In the genomic region with DNA sequence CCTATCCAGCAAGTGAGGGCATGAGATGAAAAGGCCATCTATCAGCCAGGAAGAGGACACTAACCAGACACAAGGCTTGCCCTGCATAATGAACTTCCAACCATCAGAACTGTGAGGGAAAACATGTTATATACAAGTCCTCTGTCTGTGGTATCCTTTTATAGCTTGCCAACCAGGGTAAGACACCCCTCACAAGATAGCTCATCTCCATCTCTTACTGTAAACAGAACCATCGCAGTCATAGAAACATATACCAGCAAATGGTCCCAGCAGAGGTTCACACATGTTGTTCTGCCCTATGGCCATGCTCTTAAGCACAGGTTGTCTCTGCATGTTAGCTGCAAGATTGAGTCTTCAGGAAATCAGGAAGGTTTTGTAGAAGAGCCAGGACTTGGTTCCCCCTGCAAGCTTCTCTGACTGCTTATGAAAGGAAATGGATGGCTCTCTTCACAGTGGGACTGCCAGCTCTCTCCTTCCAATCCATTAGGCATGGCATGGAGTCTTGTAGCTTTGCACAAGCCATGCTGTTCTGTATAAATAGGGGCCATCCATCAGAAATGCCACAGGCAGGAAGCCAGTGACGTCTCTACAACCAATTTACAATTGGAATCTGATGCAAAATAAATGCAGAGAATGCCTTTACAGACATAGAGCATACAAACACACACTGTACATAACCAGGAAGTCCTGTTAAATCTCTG, we compare ENCODE assay signal across 19 mouse cellular contexts.
DNase-seq lines count a peak whose midpoint lies in the region; TF ChIP-seq lines count a peak whose summit lies in the region.
"Had no signal": no experiment of that assay in that cellular context is flagged by ENCODE, and none has a peak within 500 bp of the region (broad histone marks: within the 10 kb centered on the region; RNA-seq: fewer than 3 reads in every experiment).

No protein-coding gene starts in this region.

- H3K4me3 ChIP-seq in layer of hippocampus, adult 2 months: no peak overlapping the region
- H3K4me3 ChIP-seq: embryonic facial prominence, embryonic 15.5 days; forebrain, embryonic 10.5 days; heart, embryonic 13.5 days had no signal

- H3K27ac ChIP-seq in layer of hippocampus, adult 2 months: no peak overlapping the region
- H3K27ac ChIP-seq: embryonic facial prominence, embryonic 15.5 days; forebrain, embryonic 10.5 days; heart, embryonic 13.5 days had no signal

- no peak for TF ChIP-seq CTCF in brain, embryonic 14.5 days (IDR thresholded peaks at IDR 0.05; ENCODE audit: borderline replicate concordance, extremely low read depth, insufficient read depth, insufficient read length)
- TF ChIP-seq CTCF in layer of hippocampus, adult 2 months (conservative IDR thresholded peaks at IDR 0.05): no peak

- intact Hi-C loops in left cerebral cortex, postnatal 4 days (cut with DNase I): no loop called here
- intact Hi-C loops in left cerebral cortex, postnatal 25 days (cut with DNase I): no loop called here

- no peak for TF ChIP-seq POLR2A in brain, embryonic 14.5 days (IDR thresholded peaks at IDR 0.05; ENCODE audit: borderline replicate concordance, extremely low read depth, insufficient read depth, insufficient read length, poor library complexity, severe bottlenecking)

- DNase-seq in cerebellum, postnatal 14 days: peak; percentile 76 to 80
- no peak for DNase-seq in cerebellum, adult 18-20 months
- DNase-seq in left cerebral cortex, postnatal 4 days: peak; percentile 52
- no peak for DNase-seq in left cerebral cortex, postnatal 25 days (ENCODE audit: low spot score in 2 of 2)
- peak; percentile 46 for DNase-seq in brain, embryonic 14.5 days (ENCODE audit: low read depth)
- DNase-seq in mesoderm, embryonic 11.5 days (ENCODE audit: low read depth, low spot score): peak; percentile 9
- no peak for DNase-seq in layer of hippocampus, adult 2 months (ENCODE audit: low spot score in 2 of 2)
- DNase-seq: gastrocnemius, postnatal 10 days; heart, adult 11 months; kidney, adult 8-10 months; kidney, postnatal 25 days; lung, adult 2 months; lung, postnatal 36 days; right cerebral cortex, postnatal 14 days; spleen, adult 18-20 months; thymus, postnatal 25 days had no signal

Comparison
In these comparisons a context has a peak if more than half of its experiments do, and no peak if none do; other contexts are left out.
1. DNase-seq: peak in cerebellum, postnatal 14 days (2 of 2), left cerebral cortex, postnatal 4 days (single experiment), brain, embryonic 14.5 days (single experiment) and mesoderm, embryonic 11.5 days (single experiment); none in cerebellum, adult 18-20 months (0 of 2), left cerebral cortex, postnatal 25 days (0 of 2) and layer of hippocampus, adult 2 months (0 of 2).